In genomic region chr15:79440651-79441330, GRCm38 (mm10) we compare ENCODE assay signal across 8 mouse cellular contexts. TPM values are rescaled to one million over a fixed set of nuclear protein-coding genes. Genes with fewer than 3 reads are reported as not detected.
A peak's percentile ranks its signal among the peaks of the same experiment; 100 is the strongest.
DNase-seq lines count a peak whose midpoint lies in the region; ATAC-seq and TF ChIP-seq lines count a peak whose summit lies in the region.

No protein-coding gene starts in this region.

- ATAC-seq in heart, embryonic 11.5 days (replicated peaks; ENCODE audit: insufficient number of reproducible peaks, low FRiP score, low TSS enrichment), result no peak
- ATAC-seq in forebrain, postnatal 0 days, result peak; percentile 9

- WGBS in heart, embryonic 11.5 days (ENCODE audit: insufficient replicate concordance), result 22% methylated on average over 11 of the region's 11 CpGs
- WGBS in forebrain, postnatal 0 days, result 8% methylated on average over 11 of the region's 11 CpGs
- 15% methylated on average over 11 of the region's 11 CpGs for WGBS in macrophage (ENCODE audit: missing documents)

- H3K4me1 ChIP-seq in heart, embryonic 11.5 days (ENCODE audit: control insufficient read depth, insufficient read depth, low read length), result peaks cover 61% of the 10 kb centered on the region
- H3K4me1 ChIP-seq in ES-E14 (ENCODE audit: control insufficient read depth in 2 of 2, insufficient read depth in 2 of 2, low read length in 2 of 2, poor library complexity in 1 of 2), result peaks cover 19 to 46% of the 10 kb centered on the region in 2 experiments
- peaks cover 35% of the 10 kb centered on the region for H3K4me1 ChIP-seq in forebrain, postnatal 0 days (ENCODE audit: insufficient read depth)

- intact Hi-C loops in heart, postnatal 14 days (cut with DNase I), result no loop called here
- intact Hi-C loops in gastrocnemius, postnatal 14 days (cut with DNase I; ENCODE audit: low total_unique reads), result no loop called here

- DNase-seq in heart, postnatal 14 days, result no peak
- no peak for DNase-seq in ES-E14 (ENCODE audit: low read depth, low spot score)
- no peak for DNase-seq in forebrain, postnatal 0 days
- DNase-seq in gastrocnemius, adult 8-10 months (ENCODE audit: low spot score in 2 of 2), result no peak
- no peak for DNase-seq in gastrocnemius, postnatal 14 days
- no peak for DNase-seq in right cerebral cortex, postnatal 4 days

- H3K4me3 ChIP-seq in heart, embryonic 11.5 days (ENCODE audit: low read depth, low read length), result peak overlapping the region; percentile 93
- H3K4me3 ChIP-seq in ES-E14 (ENCODE audit: insufficient read depth in 1 of 2, low read depth in 1 of 2, low read length in 2 of 2, poor library complexity in 1 of 2, severe bottlenecking in 1 of 2), result peak overlapping the region; percentile 82 to 94
- peak overlapping the region; percentile 98 for H3K4me3 ChIP-seq in forebrain, postnatal 0 days (ENCODE audit: low read depth, low read length)
- peak overlapping the region; percentile 47 for H3K4me3 ChIP-seq in macrophage (ENCODE audit: inconsistent target)

- H3K36me3 ChIP-seq in heart, embryonic 11.5 days (ENCODE audit: control insufficient read depth, insufficient read depth, low read length), result peaks cover 19% of the 10 kb centered on the region
- H3K36me3 ChIP-seq in ES-E14 (ENCODE audit: control insufficient read depth, insufficient read depth, low read length, poor library complexity, severe bottlenecking), result peaks cover 6% of the 10 kb centered on the region; the same call in 1 of the 2 replicates
- peaks cover 30% of the 10 kb centered on the region; the same call in 1 of the 2 replicates for H3K36me3 ChIP-seq in forebrain, postnatal 0 days (ENCODE audit: insufficient read depth)
- peaks cover 10% of the 10 kb centered on the region; the same call in 1 of the 2 replicates for H3K36me3 ChIP-seq in macrophage (ENCODE audit: inconsistent target)

- peaks cover 56% of the 10 kb centered on the region for H3K79me2 ChIP-seq in macrophage (ENCODE audit: inconsistent target)

- peak overlapping the region; percentile 96 for H3K27ac ChIP-seq in heart, embryonic 11.5 days (ENCODE audit: low read depth, low read length)
- H3K27ac ChIP-seq in ES-E14 (ENCODE audit: insufficient read depth, low read depth, low read length, poor library complexity, severe bottlenecking) (no peak overlapping the region; the same call in 1 of the 2 replicates), macrophage (0 out of 2 replicates have a peak overlapping the region, but pooled peaks have one; percentile 19)
- peak overlapping the region; percentile 95 for H3K27ac ChIP-seq in forebrain, postnatal 0 days (ENCODE audit: low read depth, low read length)

- in situ Hi-C loops in ES-E14 (cut with MboI; ENCODE audit: low sequenced_read_pairs in 2 of 2, unreplicated experiment in 2 of 2), result no loop called here

- H3K9me3 ChIP-seq in heart, embryonic 11.5 days (replicated peaks; ENCODE audit: control insufficient read depth, low read length), result no peaks in the 10 kb centered on the region
- no peaks in the 10 kb centered on the region for H3K9me3 ChIP-seq in ES-E14 (ENCODE audit: control insufficient read depth, insufficient read depth, low read depth, low read length)
- H3K9me3 ChIP-seq in forebrain, postnatal 0 days (ENCODE audit: low read length), result no peaks in the 10 kb centered on the region

- peak overlapping the region; percentile 83 for H3K4me2 ChIP-seq in heart, embryonic 11.5 days
- peak overlapping the region; percentile 93 for H3K4me2 ChIP-seq in forebrain, postnatal 0 days (ENCODE audit: low read depth)

- TF ChIP-seq CTCF in forebrain, postnatal 0 days (IDR thresholded peaks at IDR 0.05; ENCODE audit: low read depth), result no peak

- H3K9ac ChIP-seq in heart, embryonic 11.5 days (ENCODE audit: low read depth, low read length), result peak overlapping the region; percentile 99
- peak overlapping the region; percentile 87; the same call in 1 of the 2 replicates for H3K9ac ChIP-seq in ES-E14 (ENCODE audit: insufficient read depth, low read depth, low read length, poor library complexity, severe bottlenecking)
- H3K9ac ChIP-seq in forebrain, postnatal 0 days, result peak overlapping the region; percentile 100

- no peaks in the 10 kb centered on the region for H3K27me3 ChIP-seq in heart, embryonic 11.5 days (ENCODE audit: control insufficient read depth, insufficient read depth, low read length)
- no peaks in the 10 kb centered on the region for H3K27me3 ChIP-seq in forebrain, postnatal 0 days (ENCODE audit: insufficient read depth, low read length)

TF ChIP-seq in ES-E14, 5 proteins besides CTCF, POLR2A, EP300 and RAD21:
- TF ChIP-seq HCFC1 (IDR thresholded peaks at IDR 0.05; ENCODE audit: borderline replicate concordance, insufficient read depth, low read length), result no peak
- TF ChIP-seq ZNF384 (IDR thresholded peaks at IDR 0.05; ENCODE audit: low read depth, low read length), result no peak
- TF ChIP-seq MAFK (IDR thresholded peaks at IDR 0.05; ENCODE audit: insufficient read depth, low read depth, low read length), result no peak
- no peak for TF ChIP-seq CHD2 (IDR thresholded peaks at IDR 0.05; ENCODE audit: low read depth, low read length)
- TF ChIP-seq ZC3H11A (IDR thresholded peaks at IDR 0.05; ENCODE audit: borderline replicate concordance, low read depth, low read length), result no peak

RNA-seq across cellular contexts. Expression of gene Csnk1e, which starts 14.6 kb away (rescaled TPM):
- polyA plus RNA-seq in heart, embryonic 11.5 days (2014; fragmentation: Nextera tagmentation; extraction: Ambion mirVana), result 73.2 and 91.0 TPM in 2 replicates
- total RNA-seq in heart, postnatal 14 days (2021), result 10 to 100 TPM; 62.3 to 67.3 TPM
- 72.8 and 82.0 TPM in 2 replicates for total RNA-seq in ES-E14 (2012; rRNA removed)
- 398 and 490 TPM in 2 replicates for total RNA-seq in forebrain, postnatal 0 days (2014; rRNA removed)
- 160 and 248 TPM in 2 replicates for polyA plus RNA-seq in forebrain, postnatal 0 days (2015; fragmentation: Nextera tagmentation; extraction: Ambion mirVana)
- 100 to 1,000 TPM in 2 of 26 experiments, 10 to 100 TPM in 24; 18.7 to 105 (median 39.2) TPM for total RNA-seq in macrophage (2018; cell fraction: chromatin; rRNA removed)
- 10 to 100 TPM in 19 of 26 experiments, 1 to 10 TPM in 7; 7.5 to 33.2 (median 12.9) TPM for total RNA-seq in macrophage (2018; cell fraction: cytosol; rRNA removed)
- total RNA-seq in macrophage (2018; cell fraction: nucleus; rRNA removed), result 10 to 100 TPM; 12.9 to 82.8 (median 25.9) TPM
- 18.1 to 38.8 TPM (median 37.6 TPM) in 3 replicates for polyA plus RNA-seq in macrophage (2018)
- total RNA-seq in gastrocnemius, adult 8-10 months (2022), result 10 to 100 TPM; 54.1 to 61.3 (median 59.2) TPM
- total RNA-seq in gastrocnemius, postnatal 14 days (2021), result 10 to 100 TPM; 46.6 to 46.7 TPM

RNA-seq across cellular contexts. Expression of gene Tmem184b, which starts 37.4 kb away (rescaled TPM):
- polyA plus RNA-seq in heart, embryonic 11.5 days (2014; fragmentation: Nextera tagmentation; extraction: Ambion mirVana), result 55.0 and 56.5 TPM in 2 replicates
- 10 to 100 TPM; 52.8 to 55.6 TPM for total RNA-seq in heart, postnatal 14 days (2021)
- 40.6 and 51.7 TPM in 2 replicates for total RNA-seq in ES-E14 (2012; rRNA removed)
- total RNA-seq in forebrain, postnatal 0 days (2014; rRNA removed), result 32.0 and 41.9 TPM in 2 replicates
- 22.9 and 30.3 TPM in 2 replicates for polyA plus RNA-seq in forebrain, postnatal 0 days (2015; fragmentation: Nextera tagmentation; extraction: Ambion mirVana)
- 100 to 1,000 TPM in 4 of 26 experiments, 10 to 100 TPM in 22; 28.7 to 169 (median 80.3) TPM for total RNA-seq in macrophage (2018; cell fraction: chromatin; rRNA removed)
- 100 to 1,000 TPM in 7 of 26 experiments, 10 to 100 TPM in 19; 38.4 to 119 (median 77.1) TPM for total RNA-seq in macrophage (2018; cell fraction: cytosol; rRNA removed)
- 100 to 1,000 TPM in 12 of 26 experiments, 10 to 100 TPM in 14; 36.9 to 193 (median 93.6) TPM for total RNA-seq in macrophage (2018; cell fraction: nucleus; rRNA removed)
- 40.4 to 55.8 TPM (median 48.1 TPM) in 3 replicates for polyA plus RNA-seq in macrophage (2018)
- 10 to 100 TPM; 18.6 to 28.1 (median 21.8) TPM for total RNA-seq in gastrocnemius, adult 8-10 months (2022)
- total RNA-seq in gastrocnemius, postnatal 14 days (2021), result 10 to 100 TPM; 31.5 to 32.6 TPM

Comparison
In these comparisons a context has a peak if more than half of its experiments do, and no peak if none do; other contexts are left out.
1. H3K4me3 ChIP-seq: peak in every context shown above with its lines; median percentile 98 in forebrain, postnatal 0 days; 93 in heart, embryonic 11.5 days; 88 in ES-E14; 47 in macrophage.